Mouse (Mus musculus): ENCODE data around the gene Ubash3b. TPM values are rescaled to one million over a fixed set of nuclear protein-coding genes. Genes with fewer than 3 reads are reported as not detected.
A peak's percentile ranks its signal among the peaks of the same experiment; 100 is the strongest.

Ubash3b gene
- polyA plus RNA-seq, 1 experiment from 2014 or later = 5.2 TPM

DNA sequence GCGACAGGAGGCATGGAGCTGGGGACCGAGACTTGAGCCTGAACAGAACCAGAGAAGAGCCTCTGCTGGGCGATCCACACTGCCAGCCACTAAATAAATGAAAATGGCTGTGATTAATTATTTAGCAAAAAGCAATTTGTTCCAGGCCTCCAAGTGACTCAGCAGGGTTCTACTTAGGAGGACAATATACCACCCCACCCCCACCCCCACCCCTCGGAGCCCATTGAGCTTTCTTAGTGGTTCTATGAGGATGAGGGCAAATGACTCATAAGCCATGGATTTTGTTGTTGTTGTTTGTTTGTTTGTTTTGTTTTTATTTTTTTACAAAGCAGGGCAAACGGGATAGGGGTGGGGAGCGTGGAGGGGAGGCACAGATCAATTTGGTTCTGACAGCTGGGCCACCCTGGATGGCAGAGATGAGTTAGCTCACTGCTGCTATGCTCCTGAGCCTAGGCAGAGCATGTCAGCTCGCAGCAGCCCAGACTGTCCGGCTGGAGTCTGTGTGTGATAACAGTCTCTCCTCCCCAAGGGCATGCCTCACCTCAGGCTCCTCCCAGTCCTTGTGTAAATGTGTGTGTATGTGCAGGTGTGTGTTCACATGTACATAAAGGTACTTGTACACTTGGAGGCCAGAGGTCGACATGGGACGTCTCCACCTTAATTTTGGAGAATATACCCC is 31.6 kb downstream of the Ubash3b start:
- Histone ChIP-seq H3K9ac (ENCODE audit: low read length) (no peak overlapping the region), H3K4me1 (replicated peaks; ENCODE audit: control insufficient read depth, insufficient read depth, low read length) (no peaks in the 10 kb centered on the region), H3K27me3 (ENCODE audit: control insufficient read depth, insufficient read depth, low read depth, low read length) (no peaks in the 10 kb centered on the region), H3K36me3 (ENCODE audit: control insufficient read depth, insufficient read depth, low read length) (no peaks in the 10 kb centered on the region), H3K4me3 (ENCODE audit: low read length) (no peak overlapping the region), H3K27ac (ENCODE audit: low read length) (no peak overlapping the region), H3K4me2 (ENCODE audit: low read depth, low read length) (no peak overlapping the region), H3K9me3 (ENCODE audit: control insufficient read depth, low read length) (no peaks in the 10 kb centered on the region)
- ATAC-seq (ENCODE audit: low read depth) = no peak
- WGBS = 74% methylated on average over 10 of the region's 10 CpGs

DNA sequence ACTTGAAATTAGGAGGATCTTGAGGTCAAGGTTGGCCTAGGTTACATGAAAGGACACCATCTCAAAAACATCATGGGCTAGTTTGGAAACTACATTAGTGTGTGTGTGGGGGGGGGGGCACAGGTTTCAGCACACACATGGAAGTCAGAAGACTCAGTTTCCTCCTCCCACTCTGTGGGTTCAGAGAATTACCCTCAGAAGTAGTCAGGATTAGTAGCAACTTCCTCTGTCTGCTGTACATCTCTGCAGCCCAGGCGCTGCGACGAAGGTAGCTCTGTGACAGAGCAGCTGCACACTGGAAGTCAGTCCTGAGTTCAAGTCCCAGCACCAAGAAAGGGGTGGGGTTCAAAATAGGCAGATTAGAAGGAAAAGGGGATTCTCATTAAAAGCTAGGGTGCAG is 32.2 kb downstream of the Ubash3b start:
- Histone ChIP-seq H3K4me3 (ENCODE audit: low read length) (no peak overlapping the region), H3K36me3 (ENCODE audit: control insufficient read depth, insufficient read depth, low read length) (no peaks in the 10 kb centered on the region), H3K9ac (ENCODE audit: low read length) (no peak overlapping the region), H3K4me1 (replicated peaks; ENCODE audit: control insufficient read depth, insufficient read depth, low read length) (no peaks in the 10 kb centered on the region), H3K27ac (ENCODE audit: low read length) (no peak overlapping the region), H3K4me2 (ENCODE audit: low read depth, low read length) (no peak overlapping the region), H3K27me3 (ENCODE audit: control insufficient read depth, insufficient read depth, low read depth, low read length) (no peaks in the 10 kb centered on the region), H3K9me3 (ENCODE audit: control insufficient read depth, low read length) (no peaks in the 10 kb centered on the region)
- no peak for ATAC-seq (ENCODE audit: low read depth)
- WGBS = 84% methylated on average over 3 of the region's 3 CpGs

DNA sequence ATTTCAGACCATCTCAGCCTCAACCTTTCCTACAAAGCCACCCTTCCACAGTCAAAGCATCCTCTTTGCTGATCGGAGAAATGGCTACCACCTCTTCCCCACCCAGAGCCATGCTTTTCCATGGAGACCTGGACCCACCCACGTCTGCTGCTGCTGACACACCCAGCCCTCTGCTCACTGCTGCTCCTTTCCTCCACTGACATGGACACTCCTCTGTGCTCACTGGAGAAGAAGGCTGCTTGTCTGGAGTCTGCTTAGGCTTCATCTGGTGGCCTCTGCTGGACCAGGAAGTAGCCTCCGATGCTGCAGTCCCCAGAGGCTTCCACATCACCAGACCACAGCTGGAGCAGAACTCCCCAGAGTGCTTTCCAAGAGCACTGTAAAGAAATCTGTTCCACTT is 34.8 kb downstream of the Ubash3b start:
- Histone ChIP-seq H3K27me3 (ENCODE audit: control insufficient read depth, insufficient read depth, low read depth, low read length) (no peaks in the 10 kb centered on the region), H3K27ac (ENCODE audit: low read length) (no peak overlapping the region), H3K36me3 (ENCODE audit: control insufficient read depth, insufficient read depth, low read length) (no peaks in the 10 kb centered on the region), H3K4me1 (replicated peaks; ENCODE audit: control insufficient read depth, insufficient read depth, low read length) (peaks cover 8% of the 10 kb centered on the region; the same call in 1 of the 2 replicates), H3K4me2 (ENCODE audit: low read depth, low read length) (no peak overlapping the region), H3K4me3 (ENCODE audit: low read length) (no peak overlapping the region), H3K9ac (ENCODE audit: low read length) (no peak overlapping the region), H3K9me3 (ENCODE audit: control insufficient read depth, low read length) (no peaks in the 10 kb centered on the region)
- no peak for ATAC-seq (ENCODE audit: low read depth)
- WGBS = 68% methylated on average over 3 of the region's 3 CpGs

DNA sequence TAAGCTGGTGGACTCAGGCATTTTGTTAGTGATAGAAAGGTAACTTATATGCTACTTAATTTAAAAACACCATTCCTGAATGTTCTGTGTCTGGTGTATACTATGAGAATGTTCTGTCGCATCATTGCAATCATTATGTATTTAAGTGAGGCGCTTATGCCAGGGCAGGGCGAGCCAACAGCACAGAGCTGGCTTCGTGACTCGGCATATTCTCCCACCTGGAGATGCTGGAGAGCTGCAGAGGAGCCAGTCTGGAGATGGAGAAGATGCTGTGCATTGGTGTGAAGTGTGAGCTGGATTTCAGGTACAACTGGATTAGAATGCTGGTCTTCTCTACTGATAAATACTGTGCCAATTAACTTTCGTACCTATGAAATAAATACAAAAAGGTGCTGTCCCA is 37.2 kb downstream of the Ubash3b start:
- Histone ChIP-seq H3K4me1 (replicated peaks; ENCODE audit: control insufficient read depth, insufficient read depth, low read length) (peaks cover 8% of the 10 kb centered on the region; the same call in 1 of the 2 replicates), H3K27ac (ENCODE audit: low read length) (no peak overlapping the region), H3K9ac (ENCODE audit: low read length) (no peak overlapping the region), H3K27me3 (ENCODE audit: control insufficient read depth, insufficient read depth, low read depth, low read length) (no peaks in the 10 kb centered on the region), H3K9me3 (ENCODE audit: control insufficient read depth, low read length) (no peaks in the 10 kb centered on the region), H3K36me3 (ENCODE audit: control insufficient read depth, insufficient read depth, low read length) (no peaks in the 10 kb centered on the region), H3K4me3 (ENCODE audit: low read length) (no peak overlapping the region), H3K4me2 (ENCODE audit: low read depth, low read length) (no peak overlapping the region)
- 96% methylated on average over 6 of the region's 6 CpGs for WGBS
- no peak for ATAC-seq (ENCODE audit: low read depth)

DNA sequence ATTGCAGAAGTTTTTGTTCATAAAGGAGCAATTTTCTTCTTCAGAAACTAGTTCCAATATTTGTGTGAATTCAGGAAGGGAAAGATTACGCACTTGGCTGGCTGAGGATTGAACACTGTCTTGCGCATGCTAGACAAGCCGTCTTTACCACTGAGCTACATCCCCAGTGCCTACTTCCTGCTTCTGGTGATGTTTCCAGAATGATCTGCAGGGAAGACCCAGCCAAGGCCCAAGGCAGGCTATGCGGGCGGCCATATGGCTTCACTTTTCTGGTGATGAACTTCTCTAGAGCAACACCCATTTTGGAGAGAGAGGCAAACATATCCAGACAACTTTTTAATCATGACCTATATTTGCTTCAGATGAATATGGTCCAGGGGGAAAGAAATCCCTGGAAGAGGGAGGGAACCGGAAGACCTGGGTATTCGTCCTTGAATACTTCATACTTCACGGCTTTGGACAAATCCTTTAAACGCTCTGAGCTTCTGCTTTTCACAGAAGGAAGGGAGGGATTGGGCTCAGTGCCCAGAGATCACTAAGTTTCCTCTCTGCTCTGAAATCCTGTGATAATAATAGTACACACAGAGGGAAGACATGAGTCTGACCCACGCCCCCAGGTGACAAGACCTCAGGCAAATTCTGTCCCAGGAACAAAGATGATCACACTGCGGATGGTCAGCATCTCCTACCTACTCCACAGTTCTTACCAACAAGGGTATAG is 38.9 kb downstream of the Ubash3b start:
- H3K27ac ChIP-seq (ENCODE audit: low read length) = 0 out of 2 replicates have a peak overlapping the region, but pooled peaks have one; percentile 7
- no peak overlapping the region for H3K4me2 ChIP-seq (ENCODE audit: low read depth, low read length)
- no peaks in the 10 kb centered on the region for H3K36me3 ChIP-seq (ENCODE audit: control insufficient read depth, insufficient read depth, low read length)
- no peaks in the 10 kb centered on the region for H3K27me3 ChIP-seq (ENCODE audit: control insufficient read depth, insufficient read depth, low read depth, low read length)
- no peaks in the 10 kb centered on the region for H3K9me3 ChIP-seq (ENCODE audit: control insufficient read depth, low read length)
- ATAC-seq (ENCODE audit: low read depth) = no peak
- WGBS = 54% methylated on average over 11 of the region's 11 CpGs
- no peak overlapping the region for H3K9ac ChIP-seq (ENCODE audit: low read length)
- H3K4me1 ChIP-seq (replicated peaks; ENCODE audit: control insufficient read depth, insufficient read depth, low read length) = peaks cover 11% of the 10 kb centered on the region; the same call in 1 of the 2 replicates
- no peak overlapping the region for H3K4me3 ChIP-seq (ENCODE audit: low read length)

DNA sequence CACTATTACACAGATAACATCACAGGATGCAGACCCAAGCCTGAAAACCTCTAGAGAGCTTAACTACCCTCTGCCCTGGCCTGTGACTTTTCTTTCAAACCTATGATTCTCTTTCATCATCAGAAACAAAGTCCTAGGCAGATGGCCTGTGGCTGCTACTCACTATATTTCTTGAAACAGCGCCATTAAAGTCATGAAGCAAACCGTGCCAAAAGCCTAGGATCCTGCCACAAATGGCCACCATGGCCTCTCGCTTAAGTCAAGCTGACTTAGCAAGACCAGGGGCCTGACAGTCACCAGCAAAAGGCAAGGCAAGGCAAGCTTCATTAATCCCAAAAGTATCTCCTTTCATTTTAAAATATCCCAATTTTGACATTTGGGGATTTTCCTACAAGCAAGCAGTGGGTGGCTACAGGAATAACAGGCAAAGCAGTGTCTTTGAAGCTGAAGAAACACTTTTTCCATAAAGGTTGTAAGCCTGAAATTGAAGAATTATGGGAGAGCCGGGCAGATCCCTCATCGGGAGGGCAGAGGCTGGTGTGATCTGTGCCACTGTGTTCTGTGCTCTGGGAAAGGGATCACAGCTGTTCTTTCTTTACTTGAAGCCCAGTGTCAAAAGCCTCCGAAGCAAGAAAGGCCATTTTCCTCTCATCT is 39.7 kb downstream of the Ubash3b start:
- Histone ChIP-seq H3K4me2 (ENCODE audit: low read depth, low read length) (no peak overlapping the region), H3K9me3 (ENCODE audit: control insufficient read depth, low read length) (no peaks in the 10 kb centered on the region), H3K36me3 (ENCODE audit: control insufficient read depth, insufficient read depth, low read length) (no peaks in the 10 kb centered on the region), H3K4me3 (ENCODE audit: low read length) (no peak overlapping the region), H3K27me3 (ENCODE audit: control insufficient read depth, insufficient read depth, low read depth, low read length) (no peaks in the 10 kb centered on the region), H3K4me1 (replicated peaks; ENCODE audit: control insufficient read depth, insufficient read depth, low read length) (peaks cover 11% of the 10 kb centered on the region; the same call in 1 of the 2 replicates), H3K27ac (ENCODE audit: low read length) (no peak overlapping the region), H3K9ac (ENCODE audit: low read length) (no peak overlapping the region)
- no peak for ATAC-seq (ENCODE audit: low read depth)
- 65% methylated on average over 6 of the region's 6 CpGs for WGBS

DNA sequence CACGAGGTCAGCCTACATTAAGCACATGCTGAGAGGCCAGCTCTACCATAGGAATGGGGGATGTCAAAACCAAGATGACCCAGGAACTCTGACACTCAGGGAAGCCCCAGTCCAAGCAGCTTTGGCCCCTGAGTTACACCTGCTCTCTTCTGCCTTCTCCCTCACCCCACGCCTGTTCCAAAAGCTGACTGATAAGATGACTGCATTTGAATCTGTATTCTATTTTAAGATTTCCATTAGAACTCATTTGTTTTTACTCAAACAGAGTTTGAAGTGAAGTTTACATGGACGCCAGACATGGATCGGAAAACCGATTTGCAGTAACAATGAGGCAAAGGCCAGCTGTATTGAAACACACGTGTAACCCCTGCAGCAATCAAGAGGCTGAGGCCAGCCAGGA is 41.5 kb downstream of the Ubash3b start:
- 74% methylated on average over 6 of the region's 6 CpGs for WGBS
- Histone ChIP-seq H3K9me3 (ENCODE audit: control insufficient read depth, low read length) (no peaks in the 10 kb centered on the region), H3K27ac (ENCODE audit: low read length) (no peak overlapping the region), H3K4me3 (ENCODE audit: low read length) (no peak overlapping the region), H3K27me3 (ENCODE audit: control insufficient read depth, insufficient read depth, low read depth, low read length) (no peaks in the 10 kb centered on the region), H3K9ac (ENCODE audit: low read length) (no peak overlapping the region), H3K4me1 (replicated peaks; ENCODE audit: control insufficient read depth, insufficient read depth, low read length) (peaks cover 11% of the 10 kb centered on the region; the same call in 1 of the 2 replicates), H3K4me2 (ENCODE audit: low read depth, low read length) (no peak overlapping the region), H3K36me3 (ENCODE audit: control insufficient read depth, insufficient read depth, low read length) (no peaks in the 10 kb centered on the region)
- ATAC-seq (ENCODE audit: low read depth) = no peak

DNA sequence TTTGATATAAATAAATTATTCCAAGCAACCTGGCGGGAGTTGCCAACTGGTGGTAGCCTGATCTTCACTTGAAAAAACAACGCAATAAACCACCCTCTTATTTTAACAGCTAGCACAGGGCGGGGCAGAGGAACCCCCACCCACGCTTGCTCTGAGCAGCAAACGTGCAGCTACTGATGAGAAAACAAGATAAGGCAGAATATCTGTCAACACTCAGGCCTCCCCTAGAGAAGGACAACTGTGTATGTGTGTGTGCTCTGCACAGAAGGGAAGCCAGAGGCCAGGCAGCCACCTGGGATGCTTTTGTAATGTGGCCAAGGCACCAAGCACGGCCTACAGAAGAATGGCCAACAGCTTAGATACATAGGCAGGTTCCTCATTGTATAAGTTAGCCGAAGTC is 43.4 kb downstream of the Ubash3b start:
- no peak overlapping the region for H3K4me2 ChIP-seq (ENCODE audit: low read depth, low read length)
- H3K9me3 ChIP-seq (ENCODE audit: control insufficient read depth, low read length) = no peaks in the 10 kb centered on the region
- H3K27me3 ChIP-seq (ENCODE audit: control insufficient read depth, insufficient read depth, low read depth, low read length) = no peaks in the 10 kb centered on the region
- ATAC-seq (ENCODE audit: low read depth) = no peak; the same call in 1 of the 2 replicates
- no peaks in the 10 kb centered on the region for H3K36me3 ChIP-seq (ENCODE audit: control insufficient read depth, insufficient read depth, low read length)
- no peak overlapping the region for H3K9ac ChIP-seq (ENCODE audit: low read length)
- H3K27ac ChIP-seq (ENCODE audit: low read length) = no peak overlapping the region
- WGBS = 42% methylated on average over 7 of the region's 7 CpGs
- H3K4me3 ChIP-seq (ENCODE audit: low read length) = no peak overlapping the region
- H3K4me1 ChIP-seq (replicated peaks; ENCODE audit: control insufficient read depth, insufficient read depth, low read length) = peaks cover 9% of the 10 kb centered on the region; the same call in 1 of the 2 replicates

DNA sequence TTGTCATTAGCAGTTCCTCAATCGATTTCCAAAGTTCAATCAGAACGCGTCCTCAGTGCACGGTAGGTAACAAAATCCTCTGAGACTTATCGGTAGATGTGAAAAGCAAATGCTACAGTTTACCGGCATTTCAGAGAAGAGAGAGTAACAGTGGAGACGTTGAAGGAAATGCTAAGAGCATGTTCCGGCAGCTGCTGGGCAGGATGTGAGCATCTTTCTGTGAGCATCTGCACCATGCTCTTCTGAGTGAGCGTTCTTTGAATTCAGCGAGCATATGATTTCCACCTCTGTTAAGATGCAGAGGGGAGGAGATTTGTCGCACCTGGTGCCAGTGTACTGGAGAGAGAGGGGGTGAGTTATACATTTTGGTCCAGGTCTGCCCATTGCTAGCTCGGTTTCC is 45.4 kb downstream of the Ubash3b start:
- Histone ChIP-seq H3K27ac (ENCODE audit: low read length) (no peak overlapping the region), H3K27me3 (ENCODE audit: control insufficient read depth, insufficient read depth, low read depth, low read length) (no peaks in the 10 kb centered on the region), H3K9ac (ENCODE audit: low read length) (no peak overlapping the region), H3K36me3 (ENCODE audit: control insufficient read depth, insufficient read depth, low read length) (no peaks in the 10 kb centered on the region), H3K4me2 (ENCODE audit: low read depth, low read length) (no peak overlapping the region), H3K4me1 (replicated peaks; ENCODE audit: control insufficient read depth, insufficient read depth, low read length) (peaks cover 3% of the 10 kb centered on the region; the same call in 1 of the 2 replicates), H3K9me3 (ENCODE audit: control insufficient read depth, low read length) (no peaks in the 10 kb centered on the region), H3K4me3 (ENCODE audit: low read length) (no peak overlapping the region)
- ATAC-seq (ENCODE audit: low read depth) = no peak
- 71% methylated on average over 12 of the region's 12 CpGs for WGBS

Data from lung, embryonic 16.5 days (tissue).